Mouse (Mus musculus) heart, postnatal 14 days (tissue): ENCODE measurements around the gene Sox11. TPM values are rescaled to one million over a fixed set of nuclear protein-coding genes. Genes with fewer than 3 reads are reported as not detected.

Source experiments
- DNase-seq, 2 experiments: peaks; one replicate each; pipeline ENCODE4 v3.0.0; 2021 to 2022
- intact Hi-C: fragments of 180-260 bp; cut with DNase I; formaldehyde crosslinking; loops from one replicate; pipeline ENCODE4 v1.15.1; 2025
- long read RNA-seq, 2 experiments: library from polyadenylated mRNA; stranded (forward); transcript quantifications; one replicate each; pipeline ENCODE4 v2.0.0; 2021
- total RNA-seq, 2 experiments: library from RNA; stranded (reverse); gene quantifications; 2 replicates each; pipeline ENCODE4 v1.2.3; 2021

Sox11 gene
- total RNA-seq: under 1 TPM; 0.57 to 0.76 TPM
- long read RNA-seq, experiment 1: 0 reads
- long read RNA-seq, experiment 2, full-length matches to known transcripts: 1 of 1 reads
- long read RNA-seq, experiment 2, partial matches to known transcripts: 0 of 1 reads
- long read RNA-seq, experiment 2, other reads (novel, unspliced or antisense): 0 of 1 reads

DNA sequence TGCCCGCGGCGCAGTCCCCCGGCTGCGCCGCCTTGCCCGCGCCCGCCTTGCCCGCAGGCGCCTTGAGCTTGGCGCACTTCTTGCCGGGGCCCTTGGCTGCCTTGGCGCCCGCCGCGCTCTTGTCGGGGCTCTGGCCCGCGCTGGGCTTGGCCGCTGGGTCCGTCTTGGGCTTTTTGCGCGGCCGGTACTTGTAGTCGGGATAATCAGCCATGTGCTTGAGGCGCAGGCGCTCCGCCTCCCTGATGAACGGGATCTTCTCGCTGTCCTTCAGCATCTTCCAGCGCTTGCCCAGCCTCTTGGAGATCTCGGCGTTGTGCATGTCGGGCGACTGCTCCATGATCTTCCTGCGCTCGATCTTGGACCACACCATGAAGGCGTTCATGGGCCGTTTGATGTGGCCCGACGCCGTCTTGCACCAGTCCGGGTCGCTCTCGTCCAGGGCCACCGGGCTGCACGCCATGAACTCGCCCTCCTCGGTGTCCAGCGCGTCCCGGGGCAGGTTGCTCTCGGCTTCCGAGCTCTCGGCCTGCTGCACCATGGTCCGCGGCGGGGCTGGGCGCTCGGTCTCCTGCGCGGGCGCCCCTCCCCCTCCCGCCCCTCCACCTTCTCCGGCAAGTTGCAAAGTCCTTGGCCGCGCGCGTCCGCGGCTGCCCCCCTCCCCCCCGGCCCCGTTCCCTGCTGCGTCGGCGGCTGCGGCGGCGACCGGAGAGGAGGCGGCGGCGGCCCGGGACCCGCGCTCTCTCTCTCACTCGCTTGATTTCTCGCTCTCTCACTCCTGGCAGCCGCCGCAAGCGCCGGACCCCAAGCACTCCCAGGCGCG is at the start of gene Sox11:
Gene Sox11, minus strand, starts transcription at position 704 of the 820 bp plus-strand sequence.
- peak; percentile 33 to 45 for DNase-seq
- intact Hi-C loops: loop anchor here (10.0 kb wide), 3 partner anchors 263 to 1093 kb away; no protein-coding TSS in a partner anchor

DNA sequence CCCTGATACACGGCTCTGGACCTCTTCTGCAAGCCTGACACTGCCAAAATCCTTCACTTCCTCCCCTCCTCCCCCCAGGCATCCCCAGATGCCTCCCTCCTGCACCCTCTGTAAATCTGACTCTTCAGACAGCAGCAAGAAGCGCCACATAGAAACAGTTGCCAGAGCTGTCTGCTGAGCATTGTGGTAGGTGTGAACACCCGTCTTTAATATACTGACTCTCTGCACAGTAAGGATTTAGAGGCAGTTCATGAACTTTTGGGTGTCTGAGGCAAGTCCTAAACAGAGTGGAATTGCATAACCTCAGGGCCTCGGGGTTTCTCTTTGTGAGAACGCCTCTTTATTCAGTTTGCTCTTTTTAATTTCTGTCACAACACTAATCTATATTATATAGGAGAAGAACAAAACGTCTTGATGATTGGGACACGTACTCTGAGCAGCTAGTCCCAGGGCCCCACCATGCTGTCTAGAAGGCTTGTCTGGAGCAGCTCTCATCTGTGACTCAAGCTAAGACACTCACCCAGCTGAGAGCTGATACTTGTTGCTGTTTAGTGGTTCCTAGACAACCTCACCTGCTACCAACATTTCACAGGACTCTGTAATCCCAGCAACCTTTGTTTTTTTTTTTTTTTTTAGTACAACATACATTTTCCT is 49.4 kb upstream of the Sox11 start:
- DNase-seq: no peak
- intact Hi-C loops: no loop called here

- intact Hi-C loops: no loop called here
- no peak for DNase-seq
Measured at GRCm38 (mm10) chr12:27390439-27390838, 48.1 kb upstream of the Sox11 start.

GRCm38 (mm10) chr12:27389429-27389828 is 47.1 kb upstream of the Sox11 start:
- no peak for DNase-seq
- intact Hi-C loops: no loop called here

GRCm38 (mm10) chr12:27372505-27372904 is 30.1 kb upstream of the Sox11 start:
- intact Hi-C loops: no loop called here
- DNase-seq: no peak

DNA sequence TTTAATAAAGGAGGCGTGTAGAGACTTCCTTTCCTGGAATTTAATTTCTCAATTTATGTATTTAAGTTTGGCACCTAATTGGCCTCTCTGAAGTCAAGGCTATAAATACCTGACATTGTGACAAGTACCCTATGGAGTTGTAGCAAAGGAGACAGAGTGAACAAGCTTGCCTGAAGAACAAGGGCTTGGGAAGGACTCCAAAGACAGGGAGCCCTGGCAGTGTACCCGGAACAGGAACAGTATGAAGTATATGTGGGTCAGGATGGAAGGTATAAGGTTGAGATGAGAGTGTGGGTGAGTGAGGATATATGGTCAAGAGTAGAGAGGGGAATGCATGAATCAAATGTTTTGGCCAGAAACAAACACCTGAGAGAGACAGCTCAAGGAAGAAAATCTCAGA is 28.4 kb upstream of the Sox11 start:
- DNase-seq: peak; percentile 19 to 28
- intact Hi-C loops: no loop called here

DNA sequence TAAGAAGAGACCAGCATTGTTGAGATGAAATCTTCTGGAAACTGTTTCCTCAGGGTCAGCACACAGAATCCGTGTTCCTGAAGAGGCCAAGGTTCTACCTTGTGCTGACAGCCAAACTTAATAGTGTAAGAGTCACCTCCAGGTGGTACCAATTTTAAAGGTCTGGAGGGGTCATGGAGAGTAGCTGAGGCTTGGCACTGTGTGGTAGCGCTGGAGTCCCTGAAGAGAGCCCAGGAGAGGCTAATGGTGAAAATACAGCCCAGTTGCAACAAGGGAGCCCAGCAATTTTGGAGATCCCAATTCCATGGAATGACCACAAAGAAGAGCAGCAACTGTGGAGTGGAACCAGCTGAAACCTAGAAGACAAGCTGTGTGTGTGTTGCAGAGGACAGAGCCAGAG is 25.1 kb upstream of the Sox11 start:
- intact Hi-C loops: no loop called here
- no peak for DNase-seq

GRCm38 (mm10) chr12:27363840-27364640 is 21.7 kb upstream of the Sox11 start:
- DNase-seq: no peak
- intact Hi-C loops: no loop called here

GRCm38 (mm10) chr12:27357076-27357637 is 14.8 kb upstream of the Sox11 start:
- DNase-seq: peak; percentile 52 to 60
- intact Hi-C loops: no loop called here

GRCm38 (mm10) chr12:27356571-27356970 is 14.2 kb upstream of the Sox11 start:
- DNase-seq: no peak
- intact Hi-C loops: no loop called here

DNA sequence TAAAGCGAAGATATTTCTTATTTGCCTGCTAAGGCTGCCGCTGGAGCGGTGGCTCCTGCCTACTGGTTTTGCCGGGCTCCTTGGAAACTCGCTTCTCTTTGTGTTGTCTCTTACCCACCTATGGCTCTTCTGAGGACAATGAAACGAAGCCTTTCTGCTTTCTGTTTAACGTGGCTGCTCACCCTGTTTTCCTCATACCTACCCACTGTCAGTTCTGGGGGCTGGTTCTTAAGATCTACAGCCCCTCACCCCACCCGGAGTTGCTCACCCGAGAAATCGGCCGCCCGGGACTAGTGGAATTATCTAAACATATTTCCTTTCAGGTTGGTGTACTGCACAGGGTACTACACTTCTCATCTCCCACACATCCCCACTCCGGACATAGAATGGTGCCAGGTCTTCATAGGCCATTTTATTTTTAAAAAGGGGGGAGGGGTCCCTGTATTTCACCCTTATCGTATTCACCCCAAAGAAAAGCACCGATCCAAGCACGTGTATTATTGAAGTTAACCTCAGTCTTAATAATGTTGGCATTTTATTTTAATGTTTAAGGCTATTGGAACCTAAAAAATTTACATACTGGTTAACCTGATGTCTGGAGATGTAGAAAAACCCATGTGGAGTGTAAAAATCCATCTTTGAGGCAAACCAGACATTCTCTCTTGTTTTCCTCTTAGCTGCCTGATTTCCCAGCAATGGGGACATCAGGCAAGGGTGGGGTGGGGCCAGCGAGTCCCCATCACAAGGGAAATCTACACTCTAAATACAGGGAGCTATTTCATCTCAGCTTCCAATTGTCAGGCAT is 1.4 kb upstream of the Sox11 start:
- no peak for DNase-seq
- intact Hi-C loops: loop anchor here (10.0 kb wide), 3 partner anchors 261 to 1091 kb away; no protein-coding TSS in a partner anchor

- DNase-seq: peak; percentile 75
- intact Hi-C loops: loop anchor here (10.0 kb wide), 3 partner anchors 262 to 1092 kb away; no protein-coding TSS in a partner anchor
Measured at GRCm38 (mm10) chr12:27342691-27343605, 574 bp upstream of the Sox11 start.

DNA sequence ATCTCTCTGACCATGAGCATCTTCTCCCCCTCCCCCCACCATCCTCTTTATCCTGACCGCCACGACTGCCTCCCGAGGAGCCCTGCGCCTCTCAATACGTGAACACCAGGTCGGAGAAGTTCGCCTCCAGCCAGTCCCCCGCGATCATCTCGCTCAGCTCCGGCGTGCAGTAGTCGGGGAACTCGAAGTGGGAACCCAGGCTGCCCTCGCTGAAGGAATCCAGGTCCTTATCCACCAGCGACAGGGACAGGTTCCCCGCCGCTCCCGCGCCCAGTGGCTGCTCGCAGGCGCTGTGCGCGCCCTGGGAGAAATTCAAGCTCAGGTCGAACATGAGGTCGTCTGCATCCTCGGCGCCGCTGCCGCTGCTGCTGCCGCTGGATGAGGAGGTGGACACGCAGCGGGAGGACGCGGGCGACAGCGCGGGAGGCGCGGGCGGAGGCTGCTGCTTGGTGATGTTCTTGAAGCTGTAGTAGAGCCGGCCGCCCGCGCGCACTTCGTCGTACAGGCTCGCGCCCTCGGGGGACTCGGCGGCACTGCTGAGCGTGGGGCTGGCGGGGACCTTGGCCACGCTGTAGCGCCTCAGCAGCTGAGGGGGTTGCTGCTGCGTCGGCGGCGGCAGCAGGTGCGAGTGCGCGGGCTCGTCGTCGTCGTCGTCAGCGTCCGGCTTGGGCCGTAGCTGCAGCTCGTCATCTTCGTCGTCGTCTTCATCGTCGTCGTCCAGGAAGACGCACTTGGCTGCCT is 1.1 kb downstream of the Sox11 start:
- DNase-seq: peak; percentile 13 to 31
- intact Hi-C loops: loop anchor here (10.0 kb wide), 3 partner anchors 264 to 1094 kb away; no protein-coding TSS in a partner anchor

DNA sequence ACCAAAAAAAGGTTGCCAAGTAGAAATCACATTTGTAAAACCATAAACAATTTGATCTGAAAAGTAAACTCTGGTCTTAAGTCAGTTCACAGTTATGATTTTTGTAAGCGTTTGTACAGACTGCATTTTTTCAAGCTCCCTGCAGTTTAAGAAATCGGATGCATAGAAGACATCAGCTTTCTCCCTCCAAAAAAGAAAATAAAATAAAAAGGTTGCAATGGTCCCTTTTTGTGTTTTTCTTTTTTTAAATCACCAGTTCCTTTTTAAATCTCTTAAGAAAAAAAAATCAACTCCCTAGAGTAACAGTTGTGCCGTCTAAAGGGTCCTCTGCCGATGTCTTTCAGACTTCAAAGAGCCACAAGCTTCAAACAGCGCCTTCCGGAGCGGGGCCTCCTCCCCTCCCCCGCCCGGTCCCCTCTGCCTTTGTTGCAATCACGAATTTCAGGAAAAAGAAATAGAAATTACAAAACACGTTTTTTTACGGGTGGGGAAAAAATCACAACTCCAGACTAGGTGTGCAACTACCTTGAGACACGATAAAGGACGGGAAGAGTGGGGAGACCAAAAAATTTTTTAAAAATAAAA is 1.8 kb downstream of the Sox11 start:
- intact Hi-C loops: loop anchor here (10.0 kb wide), 3 partner anchors 264 to 1094 kb away; no protein-coding TSS in a partner anchor
- no peak for DNase-seq

DNA sequence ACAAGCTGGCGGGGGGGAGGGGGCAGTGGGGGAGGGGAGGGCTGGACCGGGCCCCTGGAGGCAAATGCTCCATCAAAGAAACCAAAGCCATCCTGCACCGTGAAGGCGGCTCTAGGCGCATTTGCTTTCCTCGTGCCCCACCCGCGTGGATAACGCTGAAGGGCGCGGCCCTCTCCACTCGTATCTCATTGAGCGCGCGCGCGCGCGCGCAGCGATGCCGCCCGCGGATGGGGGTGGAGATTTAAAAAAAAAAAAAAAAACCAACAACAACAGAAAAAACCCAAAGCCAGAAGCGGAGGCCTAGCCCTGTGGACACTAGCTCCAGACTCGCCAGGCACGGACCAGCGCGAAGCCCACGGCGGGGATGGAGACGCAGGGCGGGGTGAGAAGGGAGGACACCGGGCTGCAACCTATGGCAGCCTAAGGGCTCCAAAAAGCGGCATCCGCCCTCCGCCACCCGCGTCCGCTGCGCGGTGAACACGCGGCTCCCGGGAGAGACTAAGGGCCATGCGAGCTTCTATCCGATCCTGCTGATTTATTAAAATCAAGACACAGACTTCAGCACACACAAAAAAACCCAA is 3.1 kb downstream of the Sox11 start:
- intact Hi-C loops: no loop called here
- DNase-seq: peak; percentile 36 to 41

GRCm38 (mm10) chr12:27338721-27339170 is 3.6 kb downstream of the Sox11 start:
- DNase-seq: peak in 1 of 2 experiments; percentile 35
- intact Hi-C loops: no loop called here

- DNase-seq: no peak
- intact Hi-C loops: no loop called here
Measured at GRCm38 (mm10) chr12:27338116-27338515, 4.3 kb downstream of the Sox11 start.
